8 mouse cellular contexts compared by ENCODE assay signal in genomic region chr19:40426103-40426960, GRCm38 (mm10).
DNase-seq lines count a peak whose midpoint lies in the region; ATAC-seq lines count a peak whose summit lies in the region.
"Had no signal": no experiment of that assay in that cellular context is flagged by ENCODE, and none has a peak within 500 bp of the region (broad histone marks: within the 10 kb centered on the region; RNA-seq: fewer than 3 reads in every experiment).

No protein-coding gene starts in this region.

- H3K9ac ChIP-seq in embryonic facial prominence, embryonic 11.5 days (replicated peaks; ENCODE audit: low read length): no peak overlapping the region
- H3K9ac ChIP-seq in forebrain, embryonic 14.5 days (ENCODE audit: low read length): no peak overlapping the region
- no peak overlapping the region for H3K9ac ChIP-seq in midbrain, embryonic 12.5 days (replicated peaks)

- H3K27me3 ChIP-seq in embryonic facial prominence, embryonic 11.5 days (ENCODE audit: control insufficient read depth, insufficient read depth, low read length): no peaks in the 10 kb centered on the region
- H3K27me3 ChIP-seq in forebrain, embryonic 14.5 days (replicated peaks; ENCODE audit: control insufficient read depth, insufficient read depth, low read length): no peaks in the 10 kb centered on the region
- H3K27me3 ChIP-seq in midbrain, embryonic 12.5 days: no peaks in the 10 kb centered on the region

- H3K36me3 ChIP-seq in embryonic facial prominence, embryonic 11.5 days (replicated peaks; ENCODE audit: control insufficient read depth, insufficient read depth, low read depth, low read length): no peaks in the 10 kb centered on the region
- no peaks in the 10 kb centered on the region for H3K36me3 ChIP-seq in forebrain, embryonic 14.5 days (ENCODE audit: control insufficient read depth, insufficient read depth, low read length)
- no peaks in the 10 kb centered on the region for H3K36me3 ChIP-seq in midbrain, embryonic 12.5 days

- DNase-seq in kidney, postnatal 14 days: peak; percentile 17
- no peak for DNase-seq in kidney, adult 11 months
- no peak for DNase-seq in embryonic facial prominence, embryonic 11.5 days (ENCODE audit: low spot score)
- peak; percentile 68 for DNase-seq in forebrain, embryonic 14.5 days (ENCODE audit: low spot score)
- DNase-seq in liver: no peak
- no peak for DNase-seq in gastrocnemius, postnatal 14 days

- intact Hi-C loops in gastrocnemius, postnatal 14 days (cut with DNase I; ENCODE audit: low total_unique reads): no loop called here

- no peak overlapping the region for H3K4me2 ChIP-seq in embryonic facial prominence, embryonic 11.5 days (ENCODE audit: low read depth, low read length)
- H3K4me2 ChIP-seq in forebrain, embryonic 14.5 days (ENCODE audit: low read length): no peak overlapping the region
- H3K4me2 ChIP-seq in midbrain, embryonic 12.5 days (replicated peaks): no peak overlapping the region

- no peaks in the 10 kb centered on the region for H3K9me3 ChIP-seq in embryonic facial prominence, embryonic 11.5 days (replicated peaks; ENCODE audit: control insufficient read depth, low read length)
- no peaks in the 10 kb centered on the region for H3K9me3 ChIP-seq in forebrain, embryonic 14.5 days (replicated peaks; ENCODE audit: control insufficient read depth, low read length)
- no peaks in the 10 kb centered on the region for H3K9me3 ChIP-seq in midbrain, embryonic 12.5 days
- H3K9me3 ChIP-seq: G1E had no signal

- no peak overlapping the region for H3K4me3 ChIP-seq in embryonic facial prominence, embryonic 11.5 days (ENCODE audit: low read depth, low read length)
- H3K4me3 ChIP-seq in forebrain, embryonic 14.5 days (ENCODE audit: low read depth, low read length): no peak overlapping the region
- H3K4me3 ChIP-seq in midbrain, embryonic 12.5 days: no peak overlapping the region

- no peaks in the 10 kb centered on the region for H3K4me1 ChIP-seq in embryonic facial prominence, embryonic 11.5 days (ENCODE audit: control insufficient read depth, insufficient read depth, low read length)
- peaks cover 5% of the 10 kb centered on the region for H3K4me1 ChIP-seq in forebrain, embryonic 14.5 days (ENCODE audit: control insufficient read depth, insufficient read depth, low read length)
- peaks cover 7% of the 10 kb centered on the region; the same call in 1 of the 2 replicates for H3K4me1 ChIP-seq in midbrain, embryonic 12.5 days

- 0 out of 2 replicates have a peak overlapping the region, but pooled peaks have one; percentile 70 for H3K27ac ChIP-seq in embryonic facial prominence, embryonic 11.5 days (replicated peaks; ENCODE audit: low read depth, low read length)
- peak overlapping the region; percentile 59; the same call in 1 of the 2 replicates for H3K27ac ChIP-seq in forebrain, embryonic 14.5 days (ENCODE audit: low read depth, low read length)
- H3K27ac ChIP-seq in midbrain, embryonic 12.5 days (replicated peaks): no peak overlapping the region

- 82% methylated on average over 16 of the region's 16 CpGs for WGBS in embryonic facial prominence, embryonic 11.5 days
- WGBS in forebrain, embryonic 14.5 days: 70% methylated on average over 16 of the region's 16 CpGs
- WGBS in midbrain, embryonic 12.5 days: 83% methylated on average over 16 of the region's 16 CpGs

- ATAC-seq in embryonic facial prominence, embryonic 11.5 days (replicated peaks; ENCODE audit: insufficient number of reproducible peaks, low FRiP score, low TSS enrichment, low read depth): 0 out of 2 replicates have a peak, but pooled peaks have one; percentile 46
- peak; percentile 53; the same call in 1 of the 2 replicates for ATAC-seq in forebrain, embryonic 14.5 days
- ATAC-seq in midbrain, embryonic 12.5 days (ENCODE audit: low FRiP score, low read depth): peak; percentile 73; the same call in 1 of the 2 replicates

Comparison
In these comparisons a context has a peak if more than half of its experiments do, and no peak if none do; other contexts are left out.
1. DNase-seq: peak in kidney, postnatal 14 days (single experiment) and forebrain, embryonic 14.5 days (single experiment); none in kidney, adult 11 months (single experiment), embryonic facial prominence, embryonic 11.5 days (single experiment), liver (single experiment) and gastrocnemius, postnatal 14 days (single experiment).
2. Peak in every context shown above with its lines, with median percentiles within 50 percentile points of each other: ATAC-seq.